Mouse (Mus musculus): Measurements from ENCODE around the gene Slc25a39. TPM values are rescaled to one million over a fixed set of nuclear protein-coding genes. Genes with fewer than 3 reads are reported as not detected.

Slc25a39 gene
- polyA plus RNA-seq, 1 experiment = 124 TPM

GRCm38 (mm10) chr11:102429551-102429950, 21.8 kb upstream of the Slc25a39 start:
- WGBS = 27% methylated on average over 3 of the region's 3 CpGs
- H3K27ac ChIP-seq (ENCODE audit: insufficient read depth, low read length) = peak overlapping the region; percentile 43
- peak overlapping the region; percentile 74 for H3K4me3 ChIP-seq (replicated peaks; ENCODE audit: insufficient read depth, low read depth, low read length)
- H3K27me3 ChIP-seq (ENCODE audit: control insufficient read depth, insufficient read depth, low read length) = no peaks in the 10 kb centered on the region
- no peak for DNase-seq
- TF ChIP-seq CTCF (IDR thresholded peaks at IDR 0.05; ENCODE audit: borderline replicate concordance, insufficient read depth, low read depth, low read length) = no peak
- peaks cover 28% of the 10 kb centered on the region for H3K4me1 ChIP-seq (ENCODE audit: control insufficient read depth, insufficient read depth, low read length)

GRCm38 (mm10) chr11:102428981-102429540, 21.3 kb upstream of the Slc25a39 start:
- no peak overlapping the region for H3K4me3 ChIP-seq (replicated peaks; ENCODE audit: insufficient read depth, low read depth, low read length)
- no peak for DNase-seq
- WGBS = 67% methylated on average over 8 of the region's 8 CpGs
- TF ChIP-seq POLR2A (IDR thresholded peaks at IDR 0.05; ENCODE audit: borderline replicate concordance, insufficient read depth, low read length) = no peak
- TF ChIP-seq CTCF (IDR thresholded peaks at IDR 0.05; ENCODE audit: borderline replicate concordance, insufficient read depth, low read depth, low read length) = no peak
- peaks cover 24% of the 10 kb centered on the region for H3K4me1 ChIP-seq (ENCODE audit: control insufficient read depth, insufficient read depth, low read length)
- no peak overlapping the region for H3K27ac ChIP-seq (ENCODE audit: insufficient read depth, low read length)
- no peaks in the 10 kb centered on the region for H3K27me3 ChIP-seq (ENCODE audit: control insufficient read depth, insufficient read depth, low read length)

GRCm38 (mm10) chr11:102425555-102426316, 18.0 kb upstream of the Slc25a39 start:
- Histone ChIP-seq H3K27me3 (ENCODE audit: control insufficient read depth, insufficient read depth, low read length) (no peaks in the 10 kb centered on the region), H3K4me3 (replicated peaks; ENCODE audit: insufficient read depth, low read depth, low read length) (no peak overlapping the region), H3K27ac (ENCODE audit: insufficient read depth, low read length) (no peak overlapping the region), H3K4me1 (ENCODE audit: control insufficient read depth, insufficient read depth, low read length) (no peaks in the 10 kb centered on the region)
- DNase-seq = no peak
- TF ChIP-seq POLR2A (IDR thresholded peaks at IDR 0.05; ENCODE audit: borderline replicate concordance, insufficient read depth, low read length) (no peak), CTCF (IDR thresholded peaks at IDR 0.05; ENCODE audit: borderline replicate concordance, insufficient read depth, low read depth, low read length) (no peak)
- 76% methylated on average over 8 of the region's 8 CpGs for WGBS

DNA sequence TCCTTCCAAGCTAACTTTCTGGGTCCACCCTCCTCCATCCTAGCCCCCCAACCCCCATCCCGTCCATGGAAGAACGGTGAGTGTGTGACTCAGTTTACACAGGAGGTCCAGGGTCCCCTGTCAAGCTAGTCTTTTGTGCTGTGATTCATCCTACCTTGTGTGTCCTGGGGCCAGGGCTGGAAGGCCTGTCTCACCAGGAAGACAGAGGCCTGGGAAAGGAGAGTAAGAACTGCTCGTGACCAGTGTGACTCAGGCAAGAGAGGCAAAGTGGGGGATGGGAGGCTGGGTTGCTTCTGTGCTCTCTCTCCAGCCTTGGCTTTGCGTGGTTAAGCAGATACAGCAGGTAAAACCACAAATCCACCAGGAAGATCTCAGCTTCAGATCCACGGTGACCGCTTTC, 16.9 kb upstream of the Slc25a39 start:
- no peak for DNase-seq

DNA sequence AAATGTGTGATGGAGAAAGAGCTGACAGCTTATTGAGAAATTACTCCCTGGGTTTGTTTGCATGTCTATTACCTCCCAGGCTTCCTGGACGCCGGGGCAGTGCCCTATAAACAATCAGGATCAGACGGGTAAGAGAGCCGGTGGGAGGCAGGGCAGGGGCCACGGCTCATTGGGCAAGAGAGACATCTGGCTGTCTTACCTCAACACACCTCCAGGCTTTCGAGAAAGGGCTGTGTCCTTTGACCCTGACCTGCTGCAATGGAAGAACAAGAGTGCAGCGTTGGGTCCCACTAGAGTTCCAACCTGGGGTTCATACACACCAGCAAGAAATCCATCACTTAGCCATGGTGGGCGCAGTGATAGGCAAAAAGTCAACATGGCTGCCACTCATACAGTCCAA, 13.8 kb upstream of the Slc25a39 start:
- Histone ChIP-seq H3K4me3 (replicated peaks; ENCODE audit: insufficient read depth, low read depth, low read length) (no peak overlapping the region), H3K27me3 (ENCODE audit: control insufficient read depth, insufficient read depth, low read length) (no peaks in the 10 kb centered on the region), H3K4me1 (ENCODE audit: control insufficient read depth, insufficient read depth, low read length) (no peaks in the 10 kb centered on the region), H3K27ac (ENCODE audit: insufficient read depth, low read length) (no peak overlapping the region)
- no peak for DNase-seq
- WGBS = 50% methylated on average over 8 of the region's 8 CpGs
- TF ChIP-seq POLR2A (IDR thresholded peaks at IDR 0.05; ENCODE audit: borderline replicate concordance, insufficient read depth, low read length) = no peak
- TF ChIP-seq CTCF (IDR thresholded peaks at IDR 0.05; ENCODE audit: borderline replicate concordance, insufficient read depth, low read depth, low read length) = no peak

More for the DNA sequence above, 16.9 kb upstream of the Slc25a39 start:
- Histone ChIP-seq H3K27me3 (ENCODE audit: control insufficient read depth, insufficient read depth, low read length) (no peaks in the 10 kb centered on the region), H3K4me3 (replicated peaks; ENCODE audit: insufficient read depth, low read depth, low read length) (no peak overlapping the region), H3K4me1 (ENCODE audit: control insufficient read depth, insufficient read depth, low read length) (no peaks in the 10 kb centered on the region), H3K27ac (ENCODE audit: insufficient read depth, low read length) (no peak overlapping the region)
- WGBS = 83% methylated on average over 6 of the region's 6 CpGs
- TF ChIP-seq POLR2A (IDR thresholded peaks at IDR 0.05; ENCODE audit: borderline replicate concordance, insufficient read depth, low read length) = no peak
- no peak for TF ChIP-seq CTCF (IDR thresholded peaks at IDR 0.05; ENCODE audit: borderline replicate concordance, insufficient read depth, low read depth, low read length)

- Histone ChIP-seq H3K4me3 (replicated peaks; ENCODE audit: insufficient read depth, low read depth, low read length) (no peak overlapping the region), H3K4me1 (ENCODE audit: control insufficient read depth, insufficient read depth, low read length) (no peaks in the 10 kb centered on the region), H3K27me3 (ENCODE audit: control insufficient read depth, insufficient read depth, low read length) (no peaks in the 10 kb centered on the region), H3K27ac (ENCODE audit: insufficient read depth, low read length) (no peak overlapping the region)
- no peak for DNase-seq
- TF ChIP-seq CTCF (IDR thresholded peaks at IDR 0.05; ENCODE audit: borderline replicate concordance, insufficient read depth, low read depth, low read length) (no peak), POLR2A (IDR thresholded peaks at IDR 0.05; ENCODE audit: borderline replicate concordance, insufficient read depth, low read length) (no peak)
Observed at GRCm38 (mm10) chr11:102418887-102419286, 11.1 kb upstream of the Slc25a39 start.

DNA sequence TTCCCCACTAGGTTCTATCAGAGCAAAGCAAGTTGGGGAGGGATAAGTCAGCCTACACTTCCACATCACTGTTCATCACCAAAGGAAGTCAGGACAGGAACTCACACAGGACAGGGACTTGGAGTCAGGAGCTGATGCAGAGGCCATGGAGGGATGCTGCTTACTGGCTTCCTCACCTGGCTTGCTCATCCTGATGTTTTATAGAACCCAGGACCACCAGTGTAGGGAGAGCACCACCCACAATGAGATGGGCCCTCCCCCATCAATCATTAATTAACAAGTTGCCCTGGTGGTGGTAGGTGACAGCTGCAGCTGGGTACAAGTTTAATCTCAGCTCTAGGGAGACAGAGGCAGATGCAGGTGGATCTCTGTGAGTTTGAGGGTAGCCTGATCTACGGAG, 9.4 kb upstream of the Slc25a39 start:
- H3K27ac ChIP-seq (ENCODE audit: insufficient read depth, low read length) = no peak overlapping the region
- no peak for DNase-seq
- H3K4me1 ChIP-seq (ENCODE audit: control insufficient read depth, insufficient read depth, low read length) = no peaks in the 10 kb centered on the region
- WGBS = 77% methylated on average over 1 of the region's 1 CpGs
- TF ChIP-seq POLR2A (IDR thresholded peaks at IDR 0.05; ENCODE audit: borderline replicate concordance, insufficient read depth, low read length) (no peak), CTCF (IDR thresholded peaks at IDR 0.05; ENCODE audit: borderline replicate concordance, insufficient read depth, low read depth, low read length) (no peak)
- no peak overlapping the region for H3K4me3 ChIP-seq (replicated peaks; ENCODE audit: insufficient read depth, low read depth, low read length)
- H3K27me3 ChIP-seq (ENCODE audit: control insufficient read depth, insufficient read depth, low read length) = no peaks in the 10 kb centered on the region
